Mouse (Mus musculus): ENCODE measurements around the gene Magi2.
"Not testable (repeated sequence)": the region's sequence is repeated elsewhere in the genome, so short reads cannot be mapped to it uniquely, and the experiment has no call there.

Gene Magi2

DNA sequence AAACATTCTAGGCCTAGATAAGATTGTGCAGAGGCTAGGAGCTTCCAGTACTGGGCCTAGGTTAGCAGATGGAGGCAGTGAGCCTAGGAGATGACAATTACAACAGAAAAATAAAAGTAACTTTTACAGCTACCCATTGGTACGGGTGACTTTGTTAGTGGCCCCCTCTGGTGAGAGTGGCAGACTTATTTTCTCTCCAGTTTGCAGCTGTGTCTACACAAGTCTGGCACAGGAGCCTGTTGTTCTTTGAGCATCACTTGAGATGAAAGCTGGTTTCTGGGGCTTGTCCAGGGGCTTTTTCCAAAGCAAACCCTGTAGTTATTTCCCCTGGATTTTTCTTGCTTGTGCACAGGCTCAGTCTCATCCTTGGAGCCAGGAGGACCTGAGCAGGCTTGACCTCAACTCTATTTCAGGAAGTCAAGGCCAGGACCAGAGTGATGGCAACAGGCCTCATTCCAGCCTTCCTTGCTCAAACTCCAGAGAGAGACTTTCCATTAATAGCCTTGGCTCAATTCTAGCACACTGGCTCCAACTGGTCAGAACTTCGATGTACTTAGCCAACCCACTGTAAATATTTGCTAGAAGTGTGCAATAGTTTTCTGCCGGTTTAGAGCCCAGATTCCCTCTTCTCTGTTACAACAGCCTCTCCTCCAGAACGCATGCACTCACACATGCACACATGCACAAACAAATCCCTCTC, 1493.5 kb downstream of the Magi2 start:
- DNase-seq = no peak

DNA sequence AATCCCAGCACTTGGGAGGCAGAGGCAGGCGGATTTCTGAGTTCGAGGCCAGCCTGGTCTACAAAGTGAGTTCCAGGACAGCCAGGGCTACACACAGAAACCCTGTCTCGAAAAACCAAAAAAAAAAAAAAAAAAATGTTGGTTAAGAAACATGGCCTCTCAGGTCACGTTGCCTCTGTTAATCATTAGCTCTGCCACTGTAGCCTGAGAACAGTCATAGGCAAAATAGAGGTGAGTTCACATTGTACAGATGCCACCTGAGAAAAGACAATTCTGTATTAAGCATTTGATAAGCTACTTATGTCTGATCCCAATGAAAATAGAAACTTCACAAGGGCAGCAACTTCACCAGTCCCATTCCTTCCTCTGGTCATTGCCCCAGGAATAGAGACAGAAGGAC, 1496.4 kb downstream of the Magi2 start:
- DNase-seq = not testable (repeated sequence)

DNA sequence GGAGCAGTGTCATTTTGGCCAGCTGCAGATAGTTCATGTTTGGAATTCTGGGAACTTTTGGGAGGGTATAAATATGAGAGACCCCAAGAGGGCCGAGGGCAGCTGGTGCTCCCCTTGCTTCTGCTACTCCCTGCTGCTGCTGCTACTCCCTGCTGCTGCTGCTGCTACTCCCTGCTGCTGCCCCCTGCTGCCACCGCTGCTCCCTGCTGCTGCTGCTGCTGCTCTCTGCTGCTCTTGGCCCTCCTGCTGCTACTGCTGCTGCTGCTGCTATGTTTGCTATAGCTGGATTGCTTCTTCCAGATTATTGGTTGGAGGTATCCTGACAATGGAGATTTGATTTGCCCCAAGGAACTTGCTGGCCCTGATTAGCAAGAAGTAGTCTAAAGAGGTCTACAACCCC, 1512.0 kb downstream of the Magi2 start:
- no peak for DNase-seq

DNA sequence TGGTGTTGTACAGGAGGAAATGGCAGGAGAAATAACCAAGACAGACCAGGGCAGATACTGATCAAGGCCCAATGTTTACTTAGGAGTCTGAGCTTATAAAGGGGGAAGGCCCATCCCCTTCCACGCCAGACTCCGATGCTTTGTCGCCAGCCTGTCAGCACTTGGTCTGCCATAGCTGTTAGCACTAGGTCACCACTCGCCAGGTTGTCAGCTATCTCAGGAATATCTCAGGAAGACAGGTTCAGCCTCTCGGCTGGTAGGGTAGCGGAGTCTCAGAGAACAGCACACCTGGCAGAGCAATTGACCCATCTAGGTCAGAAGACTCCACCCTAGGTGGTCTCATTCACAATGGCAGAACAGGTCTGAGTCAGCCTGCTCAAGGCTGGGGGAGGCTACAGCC, 1514.4 kb downstream of the Magi2 start:
- DNase-seq = no peak

DNA sequence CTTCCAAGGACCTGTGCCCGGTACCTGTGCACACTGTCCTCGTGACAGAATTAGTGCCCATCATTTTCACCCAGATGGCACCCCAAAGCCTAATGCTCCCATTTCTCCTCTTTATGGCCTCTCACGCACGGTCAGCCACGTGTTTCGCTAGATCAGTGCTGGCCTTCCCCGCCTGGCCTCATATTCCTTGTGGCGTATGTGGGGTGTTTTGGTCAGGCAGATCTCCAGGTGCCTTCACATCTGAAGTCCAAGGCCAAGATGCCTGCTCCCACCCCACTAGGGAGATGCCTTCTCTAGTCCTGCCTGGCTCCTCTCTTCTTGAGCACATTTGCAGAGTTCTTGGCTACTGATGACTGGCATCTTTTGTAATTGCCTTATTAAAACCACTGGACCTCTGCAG, 1515.1 kb downstream of the Magi2 start:
- DNase-seq = no peak

DNA sequence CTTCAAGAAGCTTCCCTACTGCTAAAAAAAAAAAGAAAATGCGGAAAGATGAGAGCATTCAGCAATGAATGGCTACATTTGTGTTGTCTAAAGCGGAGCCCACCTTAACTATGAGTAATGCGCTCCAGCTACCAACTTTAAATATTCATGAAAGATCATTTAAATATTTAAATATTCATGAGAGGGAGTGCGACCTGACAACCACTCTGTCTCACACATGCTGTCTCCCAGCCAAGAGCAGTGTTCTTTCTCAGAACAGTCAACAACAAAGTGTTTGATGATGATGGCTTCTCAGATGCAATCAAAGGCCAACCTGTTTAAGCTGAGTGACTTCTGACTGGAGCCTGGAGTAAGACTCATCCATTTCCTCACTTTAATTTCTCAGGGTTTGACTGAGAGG, 1521.3 kb downstream of the Magi2 start:
- DNase-seq = no peak

DNA sequence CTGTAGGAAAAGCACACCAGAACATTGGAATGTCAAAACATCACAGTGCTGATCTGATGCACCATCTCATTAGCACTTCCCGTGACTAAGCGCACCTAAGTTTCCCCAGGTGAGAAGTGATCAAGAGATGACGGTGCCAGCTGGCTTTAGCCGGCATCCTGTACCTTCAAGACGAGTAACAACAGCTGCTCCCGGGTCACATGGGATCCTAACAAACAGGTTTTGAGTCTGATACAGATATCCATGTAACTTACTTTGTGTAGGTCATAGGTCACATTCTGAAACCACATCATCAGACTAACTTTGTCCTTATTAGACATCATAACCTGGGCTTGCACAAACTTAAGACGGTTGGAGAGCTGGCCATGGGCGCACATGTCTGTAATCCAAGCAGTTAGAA, 1522.0 kb downstream of the Magi2 start:
- no peak for DNase-seq

DNA sequence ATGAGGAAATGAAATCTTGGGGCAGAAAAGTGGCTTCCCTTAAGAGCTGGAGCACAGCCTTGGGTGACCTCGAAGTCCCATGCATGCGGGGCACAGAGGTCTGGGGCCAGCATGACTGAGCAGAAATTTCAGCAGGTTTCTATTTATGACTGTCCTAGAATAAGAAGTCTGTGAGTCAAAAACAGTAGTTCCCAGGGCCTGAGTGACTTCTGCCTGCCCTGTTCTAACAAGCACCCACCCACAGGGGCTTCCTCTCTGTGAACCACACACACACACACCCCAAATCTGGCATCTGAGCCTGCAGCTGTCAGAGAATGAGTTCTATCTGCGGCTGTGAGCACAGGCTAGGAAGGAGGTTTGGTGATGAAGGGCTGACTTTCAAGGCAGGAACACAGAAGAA, 1522.7 kb downstream of the Magi2 start:
- no peak for DNase-seq

DNA sequence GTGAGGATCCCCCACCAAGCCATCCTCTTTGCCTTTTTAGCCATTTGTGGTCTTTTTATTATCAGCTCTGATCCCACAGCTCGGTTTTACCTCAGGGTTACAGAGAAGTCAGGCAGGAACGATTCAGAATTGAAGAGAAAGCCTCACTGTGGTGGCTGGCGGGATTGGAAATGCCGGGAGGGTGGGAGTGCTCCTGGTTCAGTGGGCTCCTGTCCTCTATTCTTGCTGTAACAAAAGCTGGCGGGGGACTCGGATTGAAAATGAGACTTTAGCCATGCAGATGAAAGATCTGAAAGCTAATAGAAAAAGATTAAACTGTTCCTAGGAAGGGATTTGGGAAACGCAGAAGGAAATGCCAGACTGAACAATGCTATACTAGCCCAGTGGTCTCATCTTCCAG, 1524.2 kb downstream of the Magi2 start:
- DNase-seq = no peak

DNA sequence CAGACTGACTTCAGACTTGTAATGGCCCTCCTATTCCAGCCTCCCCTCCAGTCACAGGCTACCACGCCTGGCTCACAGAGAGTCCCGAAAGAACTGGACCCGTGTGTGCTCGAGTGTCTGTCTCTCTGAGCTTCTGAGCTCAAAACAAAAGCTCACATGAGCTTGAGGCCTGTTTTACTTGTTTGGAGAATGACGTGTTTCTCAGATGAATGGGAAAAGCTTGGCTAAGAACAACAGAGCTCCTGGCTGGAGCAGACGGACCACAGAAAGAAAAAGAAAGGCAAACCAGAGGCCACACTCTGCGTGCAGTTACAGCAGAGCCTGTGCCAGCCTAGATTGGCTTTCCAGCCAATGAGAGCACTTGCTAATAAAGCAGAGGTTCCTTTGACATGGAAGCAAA, 1524.9 kb downstream of the Magi2 start:
- DNase-seq = no peak

DNA sequence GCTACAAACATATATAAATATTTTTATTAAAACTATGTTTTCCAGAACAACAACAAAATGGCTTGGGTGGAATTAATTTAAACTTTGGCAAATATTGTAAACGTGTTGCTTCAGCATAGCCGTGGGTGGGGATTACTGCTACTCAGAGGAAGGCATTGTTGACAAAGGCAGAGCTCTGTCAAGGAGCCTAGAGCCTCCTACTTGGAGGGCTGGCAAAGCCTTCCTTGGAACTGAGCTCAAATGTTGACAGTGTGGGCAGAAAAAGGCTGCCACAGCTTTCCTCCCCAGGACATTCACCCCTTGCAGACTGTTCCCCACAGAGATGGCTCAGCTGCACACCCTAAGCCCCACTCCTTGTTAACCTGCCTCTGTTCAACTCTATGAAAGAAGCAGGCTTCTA, 1526.3 kb downstream of the Magi2 start:
- no peak for DNase-seq

DNA sequence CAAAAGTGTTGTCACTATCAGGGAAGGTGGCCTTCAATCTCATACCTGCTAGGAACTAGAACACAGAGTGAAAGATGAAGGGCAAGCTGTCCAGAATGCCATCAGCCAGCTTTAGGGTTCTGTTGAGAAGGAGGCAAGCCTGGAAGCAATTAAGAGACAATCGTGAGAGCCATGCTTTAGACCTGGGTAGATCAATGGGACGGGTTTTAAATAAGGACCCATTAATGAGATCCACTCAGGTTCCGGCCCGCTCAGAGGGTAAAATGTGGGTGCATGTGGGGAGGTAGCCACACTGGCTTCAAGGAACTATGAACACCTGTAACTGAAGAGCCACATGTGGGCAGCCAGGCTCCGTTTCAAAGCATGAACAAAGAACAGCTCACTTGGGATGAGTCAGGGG, 1527.1 kb downstream of the Magi2 start:
- no peak for DNase-seq
